Mouse (Mus musculus): ENCODE results near the gene Tcf23. TPM values are rescaled to one million over a fixed set of nuclear protein-coding genes. Genes with fewer than 3 reads are reported as not detected.

Gene Tcf23
- total and polyA plus RNA-seq, 2 experiments, result under 0.01 to 0.06 TPM

GRCm38 (mm10) chr5:30950922-30951321, 17.5 kb upstream of the Tcf23 start:
- no peak for DNase-seq (ENCODE audit: extremely low read depth, low read depth, low spot score)
- Histone ChIP-seq H3K9ac (ENCODE audit: low read depth, low read length) (0 out of 2 replicates have a peak overlapping the region, but pooled peaks have one; percentile 18), H3K27ac (replicated peaks; ENCODE audit: insufficient read depth, low read depth, low read length) (peak overlapping the region; percentile 23), H3K79me2 (ENCODE audit: control insufficient read depth, insufficient read depth, low read length) (no peaks in the 10 kb centered on the region; the same call in 1 of the 2 replicates), H3K27me3 (ENCODE audit: control insufficient read depth, insufficient read depth, low read length) (no peaks in the 10 kb centered on the region), H3K4me3 (ENCODE audit: insufficient read depth, low read depth, low read length) (peak overlapping the region; percentile 12; the same call in 1 of the 2 replicates), H3K36me3 (ENCODE audit: control insufficient read depth, insufficient read depth, low read length) (peaks cover 25% of the 10 kb centered on the region), H3K4me1 (ENCODE audit: control insufficient read depth, insufficient read depth, low read length) (peaks cover 22% of the 10 kb centered on the region)
- TF ChIP-seq CTCF (IDR thresholded peaks at IDR 0.05; ENCODE audit: low read depth, low read length) (no peak), POLR2A (IDR thresholded peaks at IDR 0.05; ENCODE audit: extremely low read depth, insufficient read depth, low read length) (no peak)
- 35% methylated on average over 2 of the region's 2 CpGs for WGBS

GRCm38 (mm10) chr5:30951706-30952105, 16.8 kb upstream of the Tcf23 start:
- no peak overlapping the region for H3K9ac ChIP-seq (ENCODE audit: low read depth, low read length)
- no peaks in the 10 kb centered on the region for H3K27me3 ChIP-seq (ENCODE audit: control insufficient read depth, insufficient read depth, low read length)
- WGBS, result 19% methylated on average over 6 of the region's 6 CpGs
- peak; percentile 86 for DNase-seq (ENCODE audit: extremely low read depth, low read depth, low spot score)
- peaks cover 26% of the 10 kb centered on the region for H3K36me3 ChIP-seq (ENCODE audit: control insufficient read depth, insufficient read depth, low read length)
- TF ChIP-seq POLR2A (IDR thresholded peaks at IDR 0.05; ENCODE audit: extremely low read depth, insufficient read depth, low read length) (no peak), CTCF (IDR thresholded peaks at IDR 0.05; ENCODE audit: low read depth, low read length) (no peak)
- H3K79me2 ChIP-seq (ENCODE audit: control insufficient read depth, insufficient read depth, low read length), result no peaks in the 10 kb centered on the region; the same call in 1 of the 2 replicates
- peaks cover 22% of the 10 kb centered on the region for H3K4me1 ChIP-seq (ENCODE audit: control insufficient read depth, insufficient read depth, low read length)
- H3K4me3 ChIP-seq (ENCODE audit: insufficient read depth, low read depth, low read length), result no peak overlapping the region
- peak overlapping the region; percentile 32 for H3K27ac ChIP-seq (replicated peaks; ENCODE audit: insufficient read depth, low read depth, low read length)

GRCm38 (mm10) chr5:30952551-30952950, 15.9 kb upstream of the Tcf23 start:
- no peak for DNase-seq (ENCODE audit: extremely low read depth, low read depth, low spot score)
- H3K36me3 ChIP-seq (ENCODE audit: control insufficient read depth, insufficient read depth, low read length), result peaks cover 29% of the 10 kb centered on the region
- peaks cover under 1% of the 10 kb centered on the region; the same call in 1 of the 2 replicates for H3K79me2 ChIP-seq (ENCODE audit: control insufficient read depth, insufficient read depth, low read length)
- peak overlapping the region; percentile 32 for H3K27ac ChIP-seq (replicated peaks; ENCODE audit: insufficient read depth, low read depth, low read length)
- WGBS, result 76% methylated on average over 5 of the region's 5 CpGs
- peaks cover 22% of the 10 kb centered on the region for H3K4me1 ChIP-seq (ENCODE audit: control insufficient read depth, insufficient read depth, low read length)
- TF ChIP-seq CTCF (IDR thresholded peaks at IDR 0.05; ENCODE audit: low read depth, low read length) (no peak), POLR2A (IDR thresholded peaks at IDR 0.05; ENCODE audit: extremely low read depth, insufficient read depth, low read length) (no peak)
- H3K9ac ChIP-seq (ENCODE audit: low read depth, low read length), result no peak overlapping the region
- no peaks in the 10 kb centered on the region for H3K27me3 ChIP-seq (ENCODE audit: control insufficient read depth, insufficient read depth, low read length)
- H3K4me3 ChIP-seq (ENCODE audit: insufficient read depth, low read depth, low read length), result no peak overlapping the region

GRCm38 (mm10) chr5:30954065-30954464, 14.4 kb upstream of the Tcf23 start:
- Histone ChIP-seq H3K4me1 (ENCODE audit: control insufficient read depth, insufficient read depth, low read length) (peaks cover 31% of the 10 kb centered on the region), H3K4me3 (ENCODE audit: insufficient read depth, low read depth, low read length) (no peak overlapping the region), H3K27ac (replicated peaks; ENCODE audit: insufficient read depth, low read depth, low read length) (no peak overlapping the region), H3K36me3 (ENCODE audit: control insufficient read depth, insufficient read depth, low read length) (peaks cover 40% of the 10 kb centered on the region), H3K79me2 (ENCODE audit: control insufficient read depth, insufficient read depth, low read length) (peaks cover 15% of the 10 kb centered on the region; the same call in 1 of the 2 replicates), H3K9ac (ENCODE audit: low read depth, low read length) (no peak overlapping the region), H3K27me3 (ENCODE audit: control insufficient read depth, insufficient read depth, low read length) (no peaks in the 10 kb centered on the region)
- DNase-seq (ENCODE audit: extremely low read depth, low read depth, low spot score), result no peak
- 89% methylated on average over 6 of the region's 6 CpGs for WGBS
- no peak for TF ChIP-seq CTCF (IDR thresholded peaks at IDR 0.05; ENCODE audit: low read depth, low read length)

GRCm38 (mm10) chr5:30954556-30954955, 13.9 kb upstream of the Tcf23 start:
- TF ChIP-seq POLR2A (IDR thresholded peaks at IDR 0.05; ENCODE audit: extremely low read depth, insufficient read depth, low read length) (no peak), CTCF (IDR thresholded peaks at IDR 0.05; ENCODE audit: low read depth, low read length) (no peak)
- Histone ChIP-seq H3K4me1 (ENCODE audit: control insufficient read depth, insufficient read depth, low read length) (peaks cover 30% of the 10 kb centered on the region), H3K36me3 (ENCODE audit: control insufficient read depth, insufficient read depth, low read length) (peaks cover 40% of the 10 kb centered on the region), H3K9ac (ENCODE audit: low read depth, low read length) (no peak overlapping the region), H3K79me2 (ENCODE audit: control insufficient read depth, insufficient read depth, low read length) (peaks cover 16% of the 10 kb centered on the region; the same call in 1 of the 2 replicates), H3K4me3 (ENCODE audit: insufficient read depth, low read depth, low read length) (no peak overlapping the region), H3K27me3 (ENCODE audit: control insufficient read depth, insufficient read depth, low read length) (no peaks in the 10 kb centered on the region), H3K27ac (replicated peaks; ENCODE audit: insufficient read depth, low read depth, low read length) (no peak overlapping the region)
- 90% methylated on average over 9 of the region's 9 CpGs for WGBS
- DNase-seq (ENCODE audit: extremely low read depth, low read depth, low spot score), result no peak

GRCm38 (mm10) chr5:30955751-30956150, 12.7 kb upstream of the Tcf23 start:
- TF ChIP-seq POLR2A (IDR thresholded peaks at IDR 0.05; ENCODE audit: extremely low read depth, insufficient read depth, low read length) (no peak), CTCF (IDR thresholded peaks at IDR 0.05; ENCODE audit: low read depth, low read length) (no peak)
- Histone ChIP-seq H3K27me3 (ENCODE audit: control insufficient read depth, insufficient read depth, low read length) (no peaks in the 10 kb centered on the region), H3K36me3 (ENCODE audit: control insufficient read depth, insufficient read depth, low read length) (peaks cover 40% of the 10 kb centered on the region), H3K4me3 (ENCODE audit: insufficient read depth, low read depth, low read length) (no peak overlapping the region), H3K9ac (ENCODE audit: low read depth, low read length) (no peak overlapping the region), H3K79me2 (ENCODE audit: control insufficient read depth, insufficient read depth, low read length) (peaks cover 21% of the 10 kb centered on the region; the same call in 1 of the 2 replicates), H3K27ac (replicated peaks; ENCODE audit: insufficient read depth, low read depth, low read length) (no peak overlapping the region), H3K4me1 (ENCODE audit: control insufficient read depth, insufficient read depth, low read length) (peaks cover 30% of the 10 kb centered on the region)
- WGBS, result 86% methylated on average over 6 of the region's 6 CpGs
- DNase-seq (ENCODE audit: extremely low read depth, low read depth, low spot score), result no peak
